10 mouse cellular contexts compared by ENCODE assay signal in the genomic region with DNA sequence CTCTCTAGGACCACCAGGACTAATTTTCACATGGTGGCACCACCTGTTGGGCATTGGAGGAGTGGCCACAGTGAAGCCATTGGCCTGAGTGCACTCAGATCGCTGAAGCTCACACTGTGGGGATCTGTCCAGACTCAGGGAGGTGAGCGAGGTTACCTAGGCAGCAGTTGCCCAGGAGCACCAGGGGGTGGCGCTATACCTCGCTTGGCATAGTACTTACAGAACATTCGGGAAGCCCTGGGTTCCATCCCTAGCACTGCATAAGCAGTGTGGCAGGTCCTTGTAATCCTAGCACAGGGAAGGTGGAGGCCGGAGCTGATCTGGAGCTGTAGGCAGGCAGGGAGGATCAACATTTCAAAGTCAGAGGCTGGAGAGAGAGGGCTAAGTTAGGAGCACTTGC. TPM values are rescaled to one million over a fixed set of nuclear protein-coding genes. Genes with fewer than 3 reads are reported as not detected.
DNase-seq lines count a peak whose midpoint lies in the region; ATAC-seq and TF ChIP-seq lines count a peak whose summit lies in the region.
"Had no signal": no experiment of that assay in that cellular context is flagged by ENCODE, and none has a peak within 500 bp of the region (broad histone marks: within the 10 kb centered on the region; RNA-seq: fewer than 3 reads in every experiment).

No protein-coding gene starts in this region.

- peaks cover 10% of the 10 kb centered on the region; the same call in 1 of the 2 replicates for H3K4me1 ChIP-seq in olfactory bulb, adult 2 months (ENCODE audit: control insufficient read depth, insufficient read depth, low read length)

- no peak for TF ChIP-seq POLR2A in brain, embryonic 14.5 days (IDR thresholded peaks at IDR 0.05; ENCODE audit: borderline replicate concordance, extremely low read depth, insufficient read depth, insufficient read length, poor library complexity, severe bottlenecking)
- TF ChIP-seq POLR2A in olfactory bulb, adult 2 months (IDR thresholded peaks at IDR 0.05; ENCODE audit: insufficient read depth, low read depth, low read length) = no peak

- no peak overlapping the region for H3K27ac ChIP-seq in layer of hippocampus, adult 2 months
- H3K27ac ChIP-seq in olfactory bulb, adult 2 months (ENCODE audit: insufficient read depth, low read depth, low read length) = no peak overlapping the region

- peak; percentile 57 for DNase-seq in adrenal gland, postnatal 14 days
- no peak for DNase-seq in adrenal gland, adult 8-10 months
- no peak for DNase-seq in layer of hippocampus, adult 2 months (ENCODE audit: low spot score in 2 of 2)
- no peak for DNase-seq in layer of hippocampus, postnatal 36 days
- DNase-seq in brain, embryonic 14.5 days (ENCODE audit: low read depth) = no peak
- DNase-seq in left cerebral cortex, adult 11 months (ENCODE audit: low spot score) = no peak
- DNase-seq: left cerebral cortex, postnatal 4 days had no signal

- TF ChIP-seq CTCF in layer of hippocampus, adult 2 months (conservative IDR thresholded peaks at IDR 0.05) = peak; percentile 66
- peak; percentile 26; the same call in 1 of the 2 replicates for TF ChIP-seq CTCF in brain, embryonic 14.5 days (IDR thresholded peaks at IDR 0.05; ENCODE audit: borderline replicate concordance, extremely low read depth, insufficient read depth, insufficient read length)
- peak; percentile 49; the same call in 1 of the 2 replicates for TF ChIP-seq CTCF in olfactory bulb, adult 2 months (IDR thresholded peaks at IDR 0.05; ENCODE audit: insufficient read depth, low read depth, low read length)

- no peak overlapping the region for H3K4me3 ChIP-seq in layer of hippocampus, adult 2 months
- H3K4me3 ChIP-seq in olfactory bulb, adult 2 months (ENCODE audit: insufficient read depth, low read depth, low read length) = no peak overlapping the region

- no peak for ATAC-seq in frontal cortex, adult (ENCODE audit: low TSS enrichment)

- 42% methylated on average over 6 of the region's 6 CpGs for WGBS in olfactory bulb, adult 2 months

RNA-seq across cellular contexts. Expression of gene Prr13, which starts 2.8 kb away (rescaled TPM):
- total RNA-seq in adrenal gland, postnatal 14 days (2021) = 75.6 and 89.5 TPM in 2 replicates
- total RNA-seq in adrenal gland, adult 8-10 months (2022) = 100 to 1,000 TPM in 2 of 4 experiments, 10 to 100 TPM in 2; 71.8 to 170 (median 96.4) TPM
- total RNA-seq in layer of hippocampus, adult 2 months (2021) = 10 to 100 TPM; 40.2 to 42.7 TPM
- total RNA-seq in layer of hippocampus, postnatal 36 days (2021) = 10 to 100 TPM; 40.6 to 41.0 TPM
- polyA plus RNA-seq in brain, embryonic 14.5 days (2012; rRNA removed) = 94.6 and 117 TPM in 2 replicates
- not detected in 2 replicates for polyA plus RNA-seq in olfactory bulb, adult 2 months (2012; ENCODE audit: insufficient read depth, insufficient read length, low replicate concordance, missing spikeins)

RNA-seq across cellular contexts. Expression of gene Amhr2, which starts 10.8 kb away (rescaled TPM):
- total RNA-seq in adrenal gland, postnatal 14 days (2021) = 1.5 and 1.6 TPM in 2 replicates
- total RNA-seq in adrenal gland, adult 8-10 months (2022) = 1 to 10 TPM; 1.1 to 1.9 (median 1.6) TPM
- total RNA-seq in layer of hippocampus, adult 2 months (2021) = 1 to 10 TPM in 1 of 2 experiments, under 1 TPM in 1; 0.66 to 1.2 TPM
- total RNA-seq in layer of hippocampus, postnatal 36 days (2021) = under 1 TPM; 0.42 to 0.51 TPM
- polyA plus RNA-seq in brain, embryonic 14.5 days (2012; rRNA removed) = 0.48 and 0.53 TPM in 2 replicates
- not detected in 2 replicates for polyA plus RNA-seq in olfactory bulb, adult 2 months (2012; ENCODE audit: insufficient read depth, insufficient read length, low replicate concordance, missing spikeins)
- polyA plus RNA-seq: neural tube, embryonic 11.5 days had no signal

RNA-seq across cellular contexts. Expression of gene Pcbp2, which starts 14.3 kb away (rescaled TPM):
- 726 and 812 TPM in 2 replicates for total RNA-seq in adrenal gland, postnatal 14 days (2021)
- 100 to 1,000 TPM; 594 to 678 (median 630) TPM for total RNA-seq in adrenal gland, adult 8-10 months (2022)
- 100 to 1,000 TPM; 496 to 505 TPM for total RNA-seq in layer of hippocampus, adult 2 months (2021)
- total RNA-seq in layer of hippocampus, postnatal 36 days (2021) = 100 to 1,000 TPM; 448 to 513 TPM
- 569 and 716 TPM in 2 replicates for polyA plus RNA-seq in brain, embryonic 14.5 days (2012; rRNA removed)
- 834 and 975 TPM in 2 replicates for polyA plus RNA-seq in olfactory bulb, adult 2 months (2012; ENCODE audit: insufficient read depth, insufficient read length, low replicate concordance, missing spikeins)

RNA-seq across cellular contexts. Expression of gene Gm10337, which starts 47.5 kb away (rescaled TPM):
- not detected in 2 replicates for total RNA-seq in adrenal gland, postnatal 14 days (2021)
- 1 to 10 TPM in 3 of 4 experiments, not detected in 1; 3.5 to 9.2 (median 8.3) TPM for total RNA-seq in adrenal gland, adult 8-10 months (2022)
- not detected for total RNA-seq in layer of hippocampus, adult 2 months (2021)
- not detected for total RNA-seq in layer of hippocampus, postnatal 36 days (2021)
- not detected in 2 replicates for polyA plus RNA-seq in brain, embryonic 14.5 days (2012; rRNA removed)
- polyA plus RNA-seq in olfactory bulb, adult 2 months (2012; ENCODE audit: insufficient read depth, insufficient read length, low replicate concordance, missing spikeins) = not detected in 2 replicates
- total RNA-seq: left cerebral cortex, postnatal 4 days had no signal

RNA-seq across cellular contexts. Expression of gene Sp1, which starts 50.0 kb away (rescaled TPM):
- 72.6 and 73.7 TPM in 2 replicates for total RNA-seq in adrenal gland, postnatal 14 days (2021)
- 10 to 100 TPM; 75.8 to 97.0 (median 91.9) TPM for total RNA-seq in adrenal gland, adult 8-10 months (2022)
- total RNA-seq in layer of hippocampus, adult 2 months (2021) = 10 to 100 TPM; 23.1 to 33.0 TPM
- 10 to 100 TPM; 22.4 to 23.1 TPM for total RNA-seq in layer of hippocampus, postnatal 36 days (2021)
- polyA plus RNA-seq in brain, embryonic 14.5 days (2012; rRNA removed) = 19.2 and 20.8 TPM in 2 replicates
- 98.4 TPM in 1 of 2 replicates, not detected in the other for polyA plus RNA-seq in olfactory bulb, adult 2 months (2012; ENCODE audit: insufficient read depth, insufficient read length, low replicate concordance, missing spikeins)
